Mouse (Mus musculus): Measurements from ENCODE around the gene Msh5. TPM values are rescaled to one million over a fixed set of nuclear protein-coding genes. Genes with fewer than 3 reads are reported as not detected.

The Msh5 gene
- polyA plus RNA-seq, 1 experiment from 2014 or later: 5.2 TPM

DNA sequence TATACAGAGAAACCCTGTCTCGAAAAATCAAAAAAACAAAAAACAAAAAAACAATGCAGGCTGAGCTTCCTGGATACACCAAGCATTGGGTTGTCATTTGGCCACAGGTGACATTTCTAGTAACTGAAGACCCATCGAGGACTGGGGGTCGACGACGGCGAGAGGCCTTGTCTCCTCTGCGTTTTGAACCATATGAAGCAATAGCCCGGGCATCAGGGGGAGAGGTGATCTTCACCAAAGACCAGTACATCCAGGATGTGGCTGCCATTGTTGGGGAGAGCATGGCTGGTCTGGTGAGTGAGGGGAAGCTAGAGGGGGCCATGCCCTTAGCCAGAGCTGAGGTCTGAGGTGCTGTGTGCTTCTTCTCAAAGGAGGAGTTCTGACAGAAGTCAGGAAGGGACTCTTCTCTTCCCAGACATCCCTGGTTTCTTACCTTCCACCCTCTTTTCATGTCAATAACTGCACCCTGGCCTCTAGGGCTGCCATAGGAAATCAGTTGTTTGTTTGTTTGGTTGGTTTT lies 23.9 kb downstream of the Msh5 start:
- Histone ChIP-seq H3K27ac (peak overlapping the region; percentile 21; the same call in 1 of the 2 replicates), H3K4me1 (peaks cover 45% of the 10 kb centered on the region), H3K4me3 (no peak overlapping the region), H3K27me3 (ENCODE audit: low read depth, poor library complexity, severe bottlenecking) (no peaks in the 10 kb centered on the region), H3K36me3 (peaks cover 8% of the 10 kb centered on the region), H3K9me3 (replicated peaks) (no peaks in the 10 kb centered on the region)
- 96% methylated on average over 8 of the region's 8 CpGs for WGBS
- DNase-seq (ENCODE audit: low spot score): peak; percentile 28

DNA sequence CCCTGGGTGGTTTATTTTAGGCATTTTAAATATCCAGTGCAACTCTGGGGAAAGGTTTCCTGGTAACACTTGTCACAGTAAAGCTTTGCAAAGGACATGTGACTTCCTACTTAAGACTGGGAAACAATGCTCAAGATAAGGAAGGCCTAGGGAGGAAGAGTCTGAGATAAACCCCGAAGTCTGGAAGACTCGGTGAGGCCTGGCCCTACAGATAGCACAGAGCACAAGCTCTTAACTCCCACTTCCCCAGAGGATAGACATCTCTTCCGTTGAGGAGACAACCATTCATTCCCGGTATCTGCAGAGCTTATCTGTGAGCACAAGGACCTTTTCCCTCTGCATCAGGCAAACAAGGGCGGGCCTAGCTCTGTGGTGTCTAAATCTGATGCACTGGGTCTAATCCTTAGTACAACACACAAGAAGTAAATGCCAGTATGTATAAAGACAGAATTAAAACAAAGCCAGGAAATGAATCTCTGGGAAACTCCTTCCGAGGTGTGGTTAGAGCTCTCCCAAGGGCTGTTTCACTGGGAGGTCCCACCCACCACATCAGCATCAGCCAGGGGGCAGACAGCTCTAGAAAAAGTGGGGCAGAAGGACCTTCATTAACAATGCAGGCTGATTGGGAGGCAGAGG lies 24.6 kb downstream of the Msh5 start:
- Histone ChIP-seq H3K4me1 (peaks cover 39% of the 10 kb centered on the region), H3K9me3 (replicated peaks) (no peaks in the 10 kb centered on the region), H3K27ac (0 out of 2 replicates have a peak overlapping the region, but pooled peaks have one; percentile 21), H3K36me3 (peaks cover 15% of the 10 kb centered on the region), H3K27me3 (ENCODE audit: low read depth, poor library complexity, severe bottlenecking) (no peaks in the 10 kb centered on the region), H3K4me3 (no peak overlapping the region; the same call in 1 of the 2 replicates)
- peak; percentile 27 for DNase-seq (ENCODE audit: low spot score)
- 76% methylated on average over 6 of the region's 6 CpGs for WGBS

DNA sequence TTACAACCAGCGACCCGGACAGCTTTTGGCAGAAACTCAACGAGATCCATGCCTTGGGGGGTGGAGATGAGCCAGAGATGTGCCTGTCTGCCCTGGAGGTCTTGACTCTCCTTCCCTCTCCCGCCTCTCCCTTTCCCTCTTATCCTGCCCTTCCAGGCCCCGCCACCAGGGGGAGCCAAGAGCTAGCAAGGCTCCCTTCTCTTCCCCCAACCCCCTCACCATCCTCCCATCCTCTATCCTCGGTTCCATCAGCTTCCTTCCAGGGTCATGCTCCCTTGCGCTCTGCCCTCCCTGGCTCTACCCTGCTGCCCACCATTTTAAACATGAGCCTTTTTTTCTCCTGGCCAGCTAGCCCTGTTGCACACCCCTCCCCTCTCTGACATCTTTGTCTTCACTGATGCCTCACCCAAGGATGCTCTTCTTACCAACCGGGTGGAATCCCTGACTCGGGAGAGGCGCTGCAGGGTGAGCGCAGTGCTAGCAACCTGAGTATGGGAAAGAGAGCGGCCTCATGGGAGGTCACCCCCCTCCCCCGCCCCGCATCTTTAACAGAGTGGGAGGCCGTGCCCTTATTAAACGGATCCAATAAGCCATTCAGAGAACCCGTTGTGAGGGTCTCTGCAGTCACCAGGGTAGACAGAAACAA lies 25.3 kb downstream of the Msh5 start:
- Histone ChIP-seq H3K9me3 (replicated peaks) (no peaks in the 10 kb centered on the region), H3K4me3 (peak overlapping the region; percentile 30), H3K36me3 (peaks cover 21% of the 10 kb centered on the region), H3K27ac (peak overlapping the region; percentile 71), H3K4me1 (peaks cover 35% of the 10 kb centered on the region), H3K27me3 (ENCODE audit: low read depth, poor library complexity, severe bottlenecking) (no peaks in the 10 kb centered on the region)
- WGBS: 19% methylated on average over 17 of the region's 17 CpGs
- DNase-seq (ENCODE audit: low spot score): peak; percentile 95

DNA sequence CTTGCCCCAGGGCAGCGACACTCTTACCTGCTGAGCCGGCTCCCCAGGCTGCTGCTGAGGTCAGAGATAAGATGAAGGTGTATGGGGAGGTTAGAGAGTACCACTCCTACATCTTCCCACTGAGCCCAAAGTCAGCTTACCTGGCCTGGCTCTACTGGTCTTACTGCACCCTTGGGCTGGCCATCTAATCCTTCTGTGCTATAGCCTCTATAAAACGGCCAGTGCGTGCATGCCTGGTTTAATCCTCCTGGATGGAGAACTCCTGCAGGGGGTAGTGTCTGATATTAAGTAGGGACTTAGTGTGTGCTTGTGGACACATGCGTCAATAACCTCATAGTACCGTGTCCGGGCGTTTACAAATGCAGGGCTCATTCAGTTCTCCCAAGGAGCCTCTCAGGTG lies 26.0 kb downstream of the Msh5 start:
- peaks cover 32% of the 10 kb centered on the region for H3K4me1 ChIP-seq
- DNase-seq (ENCODE audit: low spot score): peak; percentile 28
- 87% methylated on average over 8 of the region's 8 CpGs for WGBS
- H3K36me3 ChIP-seq: peaks cover 29% of the 10 kb centered on the region
- H3K27ac ChIP-seq: no peak overlapping the region
- no peak overlapping the region for H3K4me3 ChIP-seq
- H3K9me3 ChIP-seq (replicated peaks): no peaks in the 10 kb centered on the region
- H3K27me3 ChIP-seq (ENCODE audit: low read depth, poor library complexity, severe bottlenecking): no peaks in the 10 kb centered on the region

DNA sequence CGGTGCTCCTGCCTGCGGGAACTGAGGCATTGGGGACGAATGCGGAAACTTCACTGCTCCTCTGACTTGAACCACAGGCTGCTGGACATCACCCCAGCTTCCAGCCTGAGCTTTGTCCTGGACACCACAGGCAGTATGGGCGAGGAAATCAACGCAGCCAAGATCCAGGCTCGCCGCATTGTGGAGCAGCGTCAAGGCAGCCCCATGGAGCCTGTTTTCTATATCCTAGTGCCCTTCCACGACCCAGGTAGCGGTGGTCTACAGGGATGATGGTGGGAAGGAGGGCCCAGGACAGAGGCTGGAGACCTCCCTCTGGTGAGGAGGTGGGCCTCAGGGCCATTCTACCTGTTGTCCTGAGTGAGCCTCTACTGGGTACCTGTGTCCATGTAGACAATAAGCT lies 26.7 kb downstream of the Msh5 start:
- Histone ChIP-seq H3K36me3 (peaks cover 35% of the 10 kb centered on the region), H3K27me3 (ENCODE audit: low read depth, poor library complexity, severe bottlenecking) (no peaks in the 10 kb centered on the region), H3K4me1 (peaks cover 30% of the 10 kb centered on the region), H3K9me3 (replicated peaks) (no peaks in the 10 kb centered on the region), H3K27ac (no peak overlapping the region), H3K4me3 (no peak overlapping the region)
- WGBS: 78% methylated on average over 11 of the region's 11 CpGs
- peak; percentile 30 for DNase-seq (ENCODE audit: low spot score)

DNA sequence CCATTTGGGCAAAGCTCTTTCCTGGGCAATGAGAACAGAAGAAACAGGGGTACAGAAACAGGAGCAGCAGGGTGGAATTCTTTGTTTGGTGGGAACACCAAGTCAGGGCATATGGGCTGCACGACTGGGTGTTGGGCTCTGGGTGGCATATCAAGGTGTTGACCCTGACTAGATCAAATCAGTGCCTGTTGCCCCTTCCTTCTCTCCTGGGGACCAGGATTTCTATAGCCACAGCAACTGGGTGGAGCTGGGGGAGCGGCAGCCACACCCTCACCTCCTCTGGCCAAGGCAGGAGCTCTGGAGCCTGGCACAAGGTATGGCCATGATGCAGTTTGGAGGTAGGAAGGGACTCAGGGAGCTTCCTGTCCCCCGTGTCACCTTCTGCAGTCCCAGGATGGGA lies 28.4 kb downstream of the Msh5 start:
- Histone ChIP-seq H3K27ac (no peak overlapping the region; the same call in 1 of the 2 replicates), H3K27me3 (ENCODE audit: low read depth, poor library complexity, severe bottlenecking) (no peaks in the 10 kb centered on the region), H3K4me3 (no peak overlapping the region), H3K9me3 (replicated peaks) (no peaks in the 10 kb centered on the region), H3K4me1 (peaks cover 12% of the 10 kb centered on the region), H3K36me3 (peaks cover 52% of the 10 kb centered on the region)
- DNase-seq (ENCODE audit: low spot score): no peak
- WGBS: 85% methylated on average over 3 of the region's 3 CpGs

DNA sequence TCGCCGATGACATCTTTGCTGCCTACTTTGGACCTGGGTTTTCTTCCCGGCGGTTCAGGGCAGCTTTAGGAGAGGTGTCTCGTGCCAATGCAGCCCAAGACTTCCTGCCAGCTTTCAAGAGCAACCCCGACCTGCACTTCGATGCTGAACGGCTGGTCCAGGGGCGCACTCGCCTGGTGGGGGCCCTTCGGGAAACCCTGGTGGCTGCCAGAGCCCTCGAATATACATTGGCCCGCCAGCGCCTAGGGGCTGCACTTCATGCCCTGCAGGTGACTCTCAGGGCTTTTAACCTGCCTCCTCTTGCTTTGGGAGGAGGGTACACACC lies 28.9 kb downstream of the Msh5 start:
- Histone ChIP-seq H3K27me3 (ENCODE audit: low read depth, poor library complexity, severe bottlenecking) (no peaks in the 10 kb centered on the region), H3K27ac (no peak overlapping the region), H3K9me3 (replicated peaks) (no peaks in the 10 kb centered on the region), H3K4me3 (no peak overlapping the region), H3K4me1 (peaks cover 12% of the 10 kb centered on the region), H3K36me3 (peaks cover 57% of the 10 kb centered on the region)
- DNase-seq (ENCODE audit: low spot score): peak; percentile 28
- WGBS: 74% methylated on average over 14 of the region's 14 CpGs

DNA sequence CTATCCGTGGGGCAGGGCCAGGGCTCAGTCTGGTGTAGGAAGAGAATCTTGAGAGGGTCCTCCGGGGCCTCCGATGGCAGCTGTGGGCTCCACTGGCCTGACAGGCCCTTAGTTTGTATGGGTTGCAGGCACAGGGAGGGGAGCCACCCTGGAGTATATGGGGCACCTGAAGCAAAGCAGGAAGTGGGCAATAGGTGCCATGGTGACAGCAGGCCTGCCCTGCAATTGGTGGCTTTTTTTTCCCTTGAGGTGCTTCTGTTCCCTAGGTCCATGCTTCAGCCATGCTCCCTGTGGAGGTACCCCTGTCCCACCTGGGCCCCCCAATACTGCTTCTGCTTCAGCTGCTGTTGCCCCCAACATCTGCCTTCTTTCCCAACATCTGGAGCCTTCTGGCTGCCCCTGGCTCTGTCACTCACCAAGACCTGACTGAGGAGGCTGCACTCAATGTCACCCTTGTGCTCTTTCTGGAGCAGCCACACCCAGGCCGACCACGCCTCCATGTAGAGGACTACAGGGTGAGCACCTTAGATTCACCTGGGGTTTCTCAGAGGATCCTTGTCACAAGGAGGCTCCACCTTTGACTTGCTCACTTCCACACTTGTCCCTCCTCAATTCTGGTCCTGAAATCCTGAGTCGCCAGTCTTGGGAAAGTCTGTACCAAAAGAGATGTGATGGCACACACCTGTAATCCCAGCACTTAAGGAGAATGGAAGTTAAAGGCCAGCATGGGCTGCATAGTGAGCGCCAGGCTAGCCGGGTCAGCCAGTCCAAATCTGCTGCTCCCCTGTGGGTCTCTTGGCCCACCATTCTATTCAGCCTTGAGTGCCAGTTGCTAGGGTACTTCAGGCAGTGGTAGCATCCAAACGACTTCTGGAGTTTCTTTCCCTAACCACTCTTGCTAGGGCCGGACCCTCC lies 29.5 kb downstream of the Msh5 start:
- 80% methylated on average over 10 of the region's 10 CpGs for WGBS
- Histone ChIP-seq H3K4me3 (no peak overlapping the region), H3K36me3 (peaks cover 64% of the 10 kb centered on the region), H3K27me3 (ENCODE audit: low read depth, poor library complexity, severe bottlenecking) (no peaks in the 10 kb centered on the region), H3K27ac (no peak overlapping the region), H3K9me3 (replicated peaks) (no peaks in the 10 kb centered on the region), H3K4me1 (peaks cover 10% of the 10 kb centered on the region)
- DNase-seq (ENCODE audit: low spot score): peak; percentile 33

DNA sequence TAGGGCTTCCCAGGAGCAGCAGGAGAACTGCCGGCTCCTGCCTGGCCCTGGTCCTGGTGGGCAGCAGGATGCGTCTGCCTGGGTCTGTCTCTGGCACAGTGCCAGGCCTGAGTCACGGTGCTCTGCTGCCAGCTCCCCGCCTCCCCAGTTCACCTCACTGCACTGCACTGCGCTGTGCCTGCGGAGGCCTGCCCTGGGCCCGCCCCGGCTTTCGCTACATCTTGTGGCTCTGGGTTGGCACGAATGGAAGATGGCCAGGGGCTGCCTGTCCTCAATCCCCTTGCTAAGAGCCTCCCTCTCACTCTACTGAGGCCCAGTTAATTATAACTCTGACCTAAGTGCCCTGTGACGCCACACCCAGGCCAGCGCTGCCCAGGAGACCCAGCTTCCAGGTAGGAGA lies 30.2 kb downstream of the Msh5 start, which contains the start of gene Vwa7:
Gene Vwa7, plus strand, starts transcription at position 204 of the 400 bp plus-strand sequence.
- Histone ChIP-seq H3K36me3 (peaks cover 70% of the 10 kb centered on the region), H3K27me3 (ENCODE audit: low read depth, poor library complexity, severe bottlenecking) (no peaks in the 10 kb centered on the region), H3K27ac (0 out of 2 replicates have a peak within 1 kb of the TSS, but pooled peaks have one; percentile 16), H3K4me1 (peaks cover 4% of the 10 kb centered on the region), H3K4me3 (0 out of 2 replicates have a peak within 1 kb of the TSS, but pooled peaks have one; percentile 11), H3K9me3 (replicated peaks) (no peaks in the 10 kb centered on the region)
- DNase-seq (ENCODE audit: low spot score): peak; percentile 32
- WGBS: 90% methylated on average over 12 of the region's 12 CpGs

DNA sequence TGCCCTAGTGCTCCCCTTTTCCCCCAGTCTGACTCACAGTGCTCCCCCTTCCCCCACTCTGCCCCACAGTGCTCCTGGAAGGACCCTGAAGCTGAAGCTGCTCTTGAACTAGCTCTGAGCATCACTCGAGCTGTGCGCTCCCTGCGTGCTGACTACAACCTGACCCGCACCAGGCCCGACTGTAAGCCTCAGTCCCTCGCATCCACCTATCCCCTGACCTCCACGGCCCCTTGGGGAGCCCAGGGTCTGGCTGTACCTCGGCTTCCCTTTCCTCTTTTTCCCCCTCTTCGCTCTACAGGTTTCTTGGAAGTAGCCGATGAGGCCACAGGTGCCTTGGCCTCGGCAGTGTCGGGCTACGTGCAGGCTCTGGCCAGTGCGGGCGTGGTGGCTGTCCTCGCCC lies 31.2 kb downstream of the Msh5 start:
- Histone ChIP-seq H3K27me3 (ENCODE audit: low read depth, poor library complexity, severe bottlenecking) (no peaks in the 10 kb centered on the region), H3K27ac (0 out of 2 replicates have a peak overlapping the region, but pooled peaks have one; percentile 16), H3K4me3 (0 out of 2 replicates have a peak overlapping the region, but pooled peaks have one; percentile 4), H3K36me3 (peaks cover 81% of the 10 kb centered on the region), H3K9me3 (replicated peaks) (no peaks in the 10 kb centered on the region), H3K4me1 (no peaks in the 10 kb centered on the region)
- WGBS: 95% methylated on average over 16 of the region's 16 CpGs
- no peak for DNase-seq (ENCODE audit: low spot score)

DNA sequence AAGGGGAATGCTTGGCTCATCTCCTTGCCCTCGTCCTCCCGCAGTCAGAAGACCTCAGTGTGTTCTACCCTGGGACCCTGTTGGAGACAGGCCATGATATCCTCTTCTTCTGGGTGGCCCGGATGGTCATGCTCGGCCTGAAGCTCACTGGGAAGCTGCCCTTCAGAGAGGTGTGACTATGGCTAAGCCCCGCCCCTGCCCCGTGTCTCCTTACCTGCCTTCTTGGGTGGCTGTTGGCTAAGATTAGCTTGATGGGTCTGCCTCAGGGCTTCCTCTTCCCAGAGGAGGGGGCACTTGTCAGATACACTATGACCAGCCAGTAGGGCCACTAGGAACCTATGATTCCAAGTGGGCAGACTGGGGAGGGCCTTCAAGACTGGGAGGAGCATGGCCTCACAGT lies 33.3 kb downstream of the Msh5 start:
- 82% methylated on average over 6 of the region's 6 CpGs for WGBS
- no peaks in the 10 kb centered on the region for H3K27me3 ChIP-seq (ENCODE audit: low read depth, poor library complexity, severe bottlenecking)
- no peak overlapping the region for H3K27ac ChIP-seq
- peaks cover 99% of the 10 kb centered on the region for H3K36me3 ChIP-seq
- DNase-seq (ENCODE audit: low spot score): peak; percentile 29
- no peak overlapping the region for H3K4me3 ChIP-seq
- no peaks in the 10 kb centered on the region for H3K9me3 ChIP-seq (replicated peaks)
- H3K4me1 ChIP-seq: no peaks in the 10 kb centered on the region

DNA sequence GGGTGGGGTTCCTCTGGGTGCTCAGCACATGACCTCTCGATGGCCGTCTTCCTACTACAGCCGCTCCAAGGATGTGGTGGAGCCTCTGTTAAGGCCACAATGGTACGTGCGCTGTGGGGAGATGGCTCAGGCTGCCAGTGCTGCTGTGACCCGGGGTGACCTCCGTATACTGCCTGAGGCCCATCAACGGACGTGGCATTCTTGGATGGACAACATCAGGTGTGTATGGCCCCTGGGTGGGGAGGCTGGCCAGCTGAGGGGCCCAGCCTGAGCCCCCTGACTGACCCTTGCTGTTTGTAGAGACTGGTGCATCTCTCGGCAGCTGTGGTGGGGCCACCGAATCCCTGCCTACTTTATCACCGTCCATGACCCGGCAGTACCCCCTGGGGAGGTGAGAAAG lies 34.1 kb downstream of the Msh5 start:
- H3K27ac ChIP-seq: no peak overlapping the region
- WGBS: 86% methylated on average over 13 of the region's 13 CpGs
- no peaks in the 10 kb centered on the region for H3K4me1 ChIP-seq
- no peaks in the 10 kb centered on the region for H3K9me3 ChIP-seq (replicated peaks)
- peaks cover 100% of the 10 kb centered on the region for H3K36me3 ChIP-seq
- H3K4me3 ChIP-seq: no peak overlapping the region
- no peaks in the 10 kb centered on the region for H3K27me3 ChIP-seq (ENCODE audit: low read depth, poor library complexity, severe bottlenecking)
- peak; percentile 28 for DNase-seq (ENCODE audit: low spot score)
